Mouse (Mus musculus) olfactory bulb, adult 2 months (tissue): ENCODE measurements around the gene Plekhj1.

ENCODE experiments used
- CTCF ChIP-seq: fragments of 200-500 bp; IDR thresholded peaks from 2 replicates; pipeline ENCODE4 v1.5.1; 2012; ENCODE audit warnings: low read depth, mild to moderate bottlenecking, low read length, moderate library complexity; ENCODE audit not compliant: insufficient read depth
- POLR2A ChIP-seq: fragments of 200-500 bp; IDR thresholded peaks from 2 replicates; pipeline ENCODE4 v1.6.1; 2012; ENCODE audit warnings: mild to moderate bottlenecking, low read depth, low read length, moderate library complexity; ENCODE audit not compliant: insufficient read depth

DNA sequence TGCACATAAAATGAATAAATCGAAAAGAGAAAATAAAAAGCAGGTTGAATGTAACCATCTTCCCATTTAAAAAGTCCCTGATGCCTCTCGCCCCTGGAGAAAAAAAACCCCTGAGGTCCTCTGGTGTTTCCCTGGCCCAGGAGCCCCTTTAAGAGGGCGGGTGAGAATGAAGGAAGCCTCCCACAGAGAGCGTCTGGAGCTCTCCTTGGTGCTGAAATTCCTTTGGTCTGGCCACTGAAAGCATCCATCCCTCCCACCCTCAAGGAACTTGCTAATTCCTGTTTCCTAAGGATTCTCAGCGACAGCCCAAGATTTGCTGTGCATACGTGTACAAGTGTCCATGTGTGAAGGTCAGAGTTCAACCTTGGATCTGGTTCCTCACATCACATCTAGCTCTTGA, 49.8 kb downstream of the Plekhj1 start:
- no peak for TF ChIP-seq CTCF
- no peak for TF ChIP-seq POLR2A
